Mouse (Mus musculus) lung, embryonic 14.5 days (tissue): ENCODE data around the gene Thada. TPM values are rescaled to one million over a fixed set of nuclear protein-coding genes. Genes with fewer than 3 reads are reported as not detected.
"Not testable (repeated sequence)": the region's sequence is repeated elsewhere in the genome, so short reads cannot be mapped to it uniquely, and the experiment has no call there.

Experiments
- ATAC-seq: fragments of 200-750 bp; cut with Nextera tagmentation; 2 replicates; pipeline ENCODE4 v1.8.0; 2017; ENCODE audit warnings: mild to moderate bottlenecking, moderate TSS enrichment, moderate library complexity; ENCODE audit not compliant: insufficient read depth
- DNase-seq: peaks from one replicate; pipeline ENCODE4 v3.0.0-alpha.2; 2015
- H3K27ac ChIP-seq: fragments of 300-500 bp; sonication (generic); 2 replicates; pipeline ENCODE4 v1.5.1; 2014; ENCODE audit warnings: low read depth, mild to moderate bottlenecking, moderate library complexity
- H3K27me3 ChIP-seq: fragments of 300-500 bp; sonication (generic); 2 replicates; pipeline ENCODE4 v1.6.1; 2014; ENCODE audit warnings: low read length, control low read depth; ENCODE audit not compliant: insufficient read depth
- H3K36me3 ChIP-seq: fragments of 300-500 bp; sonication (generic); 2 replicates; pipeline ENCODE4 v1.6.1; 2014; ENCODE audit warnings: control low read depth; ENCODE audit not compliant: insufficient read depth
- H3K4me1 ChIP-seq: fragments of 300-500 bp; sonication (generic); 2 replicates; pipeline ENCODE4 v1.6.1; 2014; ENCODE audit warnings: antibody characterized with exemption, control low read depth; ENCODE audit not compliant: insufficient read depth
- H3K4me2 ChIP-seq: fragments of 300-500 bp; sonication (generic); 2 replicates; pipeline ENCODE4 v1.6.1; 2014; ENCODE audit warnings: mild to moderate bottlenecking
- H3K4me3 ChIP-seq: fragments of 300-500 bp; sonication (generic); 2 replicates; pipeline ENCODE4 v1.5.1; 2014; ENCODE audit warnings: low read depth, low read length
- H3K9ac ChIP-seq: fragments of 300-500 bp; sonication (generic); 2 replicates; pipeline ENCODE4 v1.6.1; 2014
- H3K9me3 ChIP-seq: fragments of 300-500 bp; sonication (generic); 2 replicates; pipeline ENCODE4 v1.6.1; 2016; ENCODE audit warnings: low read depth, low read length, control low read depth
- CTCF ChIP-seq: IDR thresholded peaks from 2 replicates; pipeline ENCODE4 v1.5.1; 2016; ENCODE audit warnings: antibody characterized with exemption, low read depth
- WGBS: fragments of 180-500 bp; shearing (Covaris S2); extraction: QIAGEN DNeasy Blood & Tissue Kit; methylation state at CpG from one replicate; pipeline ENCODE4 v1.1.7; 2014; 5-methylcytosine and 5-hydroxymethylcytosine counted together
- polyA plus RNA-seq: library from polyadenylated mRNA; unstranded; fragments of >200 nt; fragmentation: Nextera tagmentation; extraction: Ambion mirVana; gene quantifications from 2 replicates; pipeline ENCODE4 v1.2.1, GENCODE M21; 2014

The Thada gene
- polyA plus RNA-seq, 1 experiment from 2014 or later: 14.5 TPM

DNA sequence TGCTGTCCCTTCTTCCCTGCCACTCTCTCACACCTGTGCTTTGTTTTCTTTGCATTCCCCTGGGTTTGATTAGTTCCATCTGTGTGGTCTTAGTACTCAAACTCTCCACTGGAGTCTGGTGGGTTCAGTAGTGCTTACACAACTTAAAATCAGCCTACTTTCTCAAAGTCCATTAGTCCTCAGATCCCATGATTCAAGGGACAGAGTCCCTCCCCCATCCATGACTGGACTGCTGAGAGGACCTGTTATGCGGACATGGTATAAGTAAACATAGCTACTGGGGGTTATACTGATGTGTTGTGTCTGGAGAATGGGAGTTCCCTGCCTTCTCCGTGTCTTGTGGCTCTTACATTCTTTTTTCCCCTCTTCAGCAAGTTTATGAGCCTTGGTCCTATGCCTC is 237.8 kb downstream of the Thada start:
- TF ChIP-seq CTCF: no peak
- no peak overlapping the region for H3K27ac ChIP-seq
- H3K27me3 ChIP-seq: no peaks in the 10 kb centered on the region
- 50% methylated on average over 2 of the region's 2 CpGs for WGBS
- no peaks in the 10 kb centered on the region for H3K9me3 ChIP-seq
- no peaks in the 10 kb centered on the region for H3K4me1 ChIP-seq
- ATAC-seq (no peak), DNase-seq (no peak)
- H3K36me3 ChIP-seq: peaks cover 39% of the 10 kb centered on the region
- no peak overlapping the region for H3K4me3 ChIP-seq
- H3K9ac ChIP-seq: no peak overlapping the region
- H3K4me2 ChIP-seq: no peak overlapping the region

DNA sequence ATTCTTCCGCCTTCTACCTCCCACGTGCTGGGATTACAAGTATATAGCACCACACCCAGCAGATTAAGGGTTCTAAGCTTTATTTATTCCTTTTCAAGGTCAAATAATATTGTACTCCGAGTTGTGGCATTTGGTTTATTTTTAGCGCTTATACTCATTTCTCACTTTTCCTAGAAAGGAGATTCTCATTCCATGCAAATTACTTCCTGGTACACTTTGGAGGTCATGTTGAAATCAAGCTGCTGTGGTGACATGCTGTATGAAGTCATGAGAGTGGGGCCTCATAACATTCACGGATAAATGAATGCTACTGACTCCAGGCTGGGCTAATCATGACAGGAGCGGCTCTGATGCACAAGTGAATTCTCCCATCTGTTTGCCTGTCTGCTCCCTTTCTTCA is 239.3 kb downstream of the Thada start:
- 60% methylated on average over 6 of the region's 6 CpGs for WGBS

DNA sequence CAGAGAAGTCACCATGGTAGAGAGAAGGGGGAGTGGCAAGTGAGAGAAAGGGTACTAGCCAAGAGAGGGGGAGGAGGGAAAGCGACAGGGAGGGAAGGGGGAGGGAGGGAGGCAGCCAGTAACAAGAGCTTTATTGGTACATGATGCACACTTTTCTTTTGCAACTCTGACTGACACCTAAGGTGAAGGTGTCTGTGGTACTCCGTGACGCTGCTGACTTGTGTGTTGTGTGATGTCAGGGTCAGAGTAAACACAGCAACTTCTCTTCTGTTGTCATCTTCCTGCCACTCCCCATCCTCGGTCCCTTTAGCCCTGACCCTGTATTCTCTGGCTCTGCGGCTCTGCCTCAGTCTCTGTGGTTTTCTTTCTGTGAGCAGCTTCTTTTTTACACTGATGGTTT is 239.8 kb downstream of the Thada start:
- H3K9ac ChIP-seq: no peak overlapping the region
- no peak overlapping the region for H3K27ac ChIP-seq
- DNase-seq (no peak), ATAC-seq (no peak)
- H3K4me1 ChIP-seq: no peaks in the 10 kb centered on the region
- TF ChIP-seq CTCF: no peak
- no peaks in the 10 kb centered on the region for H3K27me3 ChIP-seq
- no peak overlapping the region for H3K4me2 ChIP-seq
- no peak overlapping the region for H3K4me3 ChIP-seq
- no peaks in the 10 kb centered on the region for H3K9me3 ChIP-seq
- H3K36me3 ChIP-seq: peaks cover 54% of the 10 kb centered on the region
- WGBS: 36% methylated on average over 5 of the region's 5 CpGs

More for the DNA sequence above, 239.3 kb downstream of the Thada start:
- no peak overlapping the region for H3K27ac ChIP-seq
- ATAC-seq (no peak), DNase-seq (no peak)
- no peak overlapping the region for H3K4me3 ChIP-seq
- H3K9ac ChIP-seq: no peak overlapping the region
- TF ChIP-seq CTCF: no peak
- no peak overlapping the region for H3K4me2 ChIP-seq
- no peaks in the 10 kb centered on the region for H3K4me1 ChIP-seq
- no peaks in the 10 kb centered on the region for H3K27me3 ChIP-seq
- H3K9me3 ChIP-seq: no peaks in the 10 kb centered on the region
- H3K36me3 ChIP-seq: peaks cover 50% of the 10 kb centered on the region

DNA sequence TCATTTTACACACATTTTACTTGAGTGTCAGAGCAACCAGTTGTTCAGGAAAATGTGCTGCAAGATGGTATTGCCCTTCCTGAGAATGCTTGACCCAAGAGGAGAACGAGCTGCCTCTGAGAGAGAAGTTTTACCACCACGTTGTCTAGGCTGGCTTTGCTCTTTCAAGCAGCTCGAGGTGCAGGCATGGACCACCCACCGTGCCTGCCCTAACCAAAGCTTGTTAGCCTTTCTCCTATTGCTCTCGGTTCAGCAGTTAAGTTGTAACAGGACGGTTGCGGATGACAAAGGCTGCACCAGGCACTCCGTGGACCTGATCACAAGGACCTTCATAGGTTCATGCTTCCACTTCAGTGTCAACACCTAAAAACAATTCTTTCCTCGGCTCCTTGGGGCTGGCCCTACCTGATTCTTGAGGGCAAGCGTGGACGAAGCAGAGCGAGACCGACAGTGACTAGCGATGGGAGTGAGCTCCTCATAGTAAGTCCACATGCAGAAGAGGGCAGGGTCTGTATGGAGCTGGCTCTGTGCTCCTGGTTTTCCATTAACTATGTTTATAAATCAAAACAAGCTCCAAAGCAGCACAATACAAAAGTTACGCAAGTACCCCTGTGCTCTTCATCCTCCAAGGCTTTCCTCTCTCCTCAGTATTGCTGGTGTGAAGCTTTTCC is 241.7 kb downstream of the Thada start:
- 58% methylated on average over 15 of the region's 15 CpGs for WGBS
- DNase-seq: no peak
- H3K27me3 ChIP-seq: no peaks in the 10 kb centered on the region
- no peaks in the 10 kb centered on the region for H3K9me3 ChIP-seq
- ATAC-seq: no peak
- no peak overlapping the region for H3K4me3 ChIP-seq
- no peaks in the 10 kb centered on the region for H3K4me1 ChIP-seq
- no peak for TF ChIP-seq CTCF
- H3K9ac ChIP-seq: no peak overlapping the region
- H3K27ac ChIP-seq: no peak overlapping the region
- H3K36me3 ChIP-seq: peaks cover 69% of the 10 kb centered on the region
- H3K4me2 ChIP-seq: no peak overlapping the region

DNA sequence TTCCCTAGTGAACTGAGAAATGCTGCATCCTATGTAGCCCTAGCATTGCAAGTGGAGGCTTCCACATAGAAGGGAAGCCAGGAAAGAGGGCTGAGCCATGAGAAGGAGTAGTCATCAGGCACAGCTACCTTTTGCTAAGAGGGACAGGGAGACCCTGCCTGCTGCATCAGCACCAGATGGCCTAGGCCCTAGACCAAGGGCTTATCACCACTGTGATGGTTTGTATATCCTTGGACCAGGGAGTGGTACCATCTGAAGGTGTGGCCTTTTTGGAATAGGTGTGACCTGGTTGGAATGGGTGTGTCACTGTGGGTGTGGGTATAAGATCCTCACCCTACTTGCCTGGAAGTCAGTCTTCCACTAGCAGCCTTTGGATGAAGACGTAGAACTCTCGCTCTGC is 247.2 kb downstream of the Thada start:
- 100% methylated on average over 2 of the region's 2 CpGs for WGBS
- not testable (repeated sequence) for H3K27me3 ChIP-seq, ATAC-seq, DNase-seq, H3K4me1 ChIP-seq, H3K4me2 ChIP-seq, H3K27ac ChIP-seq, H3K9me3 ChIP-seq, H3K4me3 ChIP-seq, H3K9ac ChIP-seq
- H3K36me3 ChIP-seq: peaks cover 49% of the 10 kb centered on the region; the same call in 1 of the 2 replicates

- no peak for TF ChIP-seq CTCF
- no peak overlapping the region for H3K4me2 ChIP-seq
- ATAC-seq: no peak
- no peaks in the 10 kb centered on the region for H3K4me1 ChIP-seq
- DNase-seq: no peak
- no peaks in the 10 kb centered on the region for H3K27me3 ChIP-seq
- no peaks in the 10 kb centered on the region for H3K9me3 ChIP-seq
- peaks cover 39% of the 10 kb centered on the region; the same call in 1 of the 2 replicates for H3K36me3 ChIP-seq
- 80% methylated on average over 3 of the region's 3 CpGs for WGBS
- no peak overlapping the region for H3K27ac ChIP-seq
- H3K4me3 ChIP-seq: no peak overlapping the region
- H3K9ac ChIP-seq: no peak overlapping the region
Measured at GRCm38 (mm10) chr17:84217696-84218095, 248.3 kb downstream of the Thada start.

DNA sequence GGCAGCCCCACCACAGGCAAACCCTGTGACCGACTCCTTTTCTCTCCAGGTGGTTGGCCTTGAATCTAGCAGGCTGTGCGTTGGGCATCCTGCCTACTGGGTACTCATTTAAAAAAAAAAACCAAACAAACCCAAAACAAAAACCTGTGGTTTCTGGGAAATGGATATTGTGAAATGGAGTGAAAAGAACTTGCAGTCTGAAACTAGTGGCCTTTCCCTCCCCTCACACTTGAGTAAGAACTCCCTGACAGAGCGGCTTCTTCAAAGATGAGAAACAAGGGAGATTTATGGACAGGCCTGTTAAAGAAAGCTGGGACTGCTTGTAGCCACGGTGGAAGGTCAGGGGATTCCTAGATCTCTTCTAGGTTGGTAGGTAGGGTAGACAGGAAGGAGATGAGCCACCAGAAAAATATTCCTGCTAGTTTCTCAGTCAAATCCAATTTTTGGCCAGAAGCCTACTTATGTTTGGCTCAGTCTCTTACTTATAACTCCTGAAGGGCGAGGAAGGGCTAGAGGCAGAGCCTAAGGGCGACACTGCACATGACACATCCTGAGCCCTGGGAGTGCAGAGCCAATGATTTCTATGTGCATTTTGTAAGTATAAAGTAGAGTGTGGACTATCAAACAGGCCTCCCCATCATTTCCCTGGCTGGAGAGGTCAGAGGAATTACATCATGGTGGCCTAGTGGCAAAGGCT is 250.6 kb downstream of the Thada start:
- WGBS: 69% methylated on average over 6 of the region's 6 CpGs
- no peak overlapping the region for H3K9ac ChIP-seq
- H3K4me2 ChIP-seq: no peak overlapping the region
- no peaks in the 10 kb centered on the region for H3K9me3 ChIP-seq
- peak; percentile 48 for DNase-seq
- no peak overlapping the region for H3K27ac ChIP-seq
- H3K36me3 ChIP-seq: peaks cover 29% of the 10 kb centered on the region; the same call in 1 of the 2 replicates
- ATAC-seq: no peak
- H3K4me1 ChIP-seq: no peaks in the 10 kb centered on the region
- H3K4me3 ChIP-seq: no peak overlapping the region
- no peak for TF ChIP-seq CTCF
- H3K27me3 ChIP-seq: no peaks in the 10 kb centered on the region
